8 mouse cellular contexts compared by ENCODE assay signal in genomic region chr5:118245606-118246308, GRCm38 (mm10). TPM values are rescaled to one million over a fixed set of nuclear protein-coding genes. Genes with fewer than 3 reads are reported as not detected.
A peak's percentile ranks its signal among the peaks of the same experiment; 100 is the strongest.
DNase-seq lines count a peak whose midpoint lies in the region; ATAC-seq and TF ChIP-seq lines count a peak whose summit lies in the region.

No protein-coding gene starts in this region.

- peak; percentile 44 to 47 for DNase-seq in cerebellum, adult 2 months
- DNase-seq in cerebellum, postnatal 4 days (ENCODE audit: low spot score in 2 of 2): no peak
- DNase-seq in 3134 (ENCODE audit: extremely low read depth, insufficient read length, low spot score): peak; percentile 43
- peak; percentile 61 for DNase-seq in cerebellum, adult 9-11 months
- DNase-seq in hindbrain, embryonic 14.5 days (ENCODE audit: low spot score): no peak
- no peak for DNase-seq in gastrocnemius, postnatal 25 days
- DNase-seq in left cerebral cortex, adult 8-10 months (ENCODE audit: low spot score in 2 of 2): no peak

- no peaks in the 10 kb centered on the region for H3K27me3 ChIP-seq in cerebellum, adult 2 months (ENCODE audit: control insufficient read depth, insufficient read depth, low read length)
- no peaks in the 10 kb centered on the region for H3K27me3 ChIP-seq in hindbrain, embryonic 14.5 days (ENCODE audit: control insufficient read depth, insufficient read depth, low read length)
- no peaks in the 10 kb centered on the region for H3K27me3 ChIP-seq in midbrain, embryonic 16.5 days (ENCODE audit: control insufficient read depth, insufficient read depth, low read depth, low read length)

- peak overlapping the region; percentile 69 for H3K9ac ChIP-seq in hindbrain, embryonic 14.5 days
- peak overlapping the region; percentile 80 for H3K9ac ChIP-seq in midbrain, embryonic 16.5 days (ENCODE audit: low read depth, low read length)

- peak overlapping the region; percentile 80 for H3K4me3 ChIP-seq in cerebellum, adult 2 months (replicated peaks; ENCODE audit: insufficient read depth, low read depth, low read length)
- H3K4me3 ChIP-seq in hindbrain, embryonic 14.5 days (replicated peaks; ENCODE audit: low read length): peak overlapping the region; percentile 54
- peak overlapping the region; percentile 69 for H3K4me3 ChIP-seq in midbrain, embryonic 16.5 days (ENCODE audit: low read depth, low read length)

- TF ChIP-seq POLR2A in cerebellum, adult 2 months (IDR thresholded peaks at IDR 0.05; ENCODE audit: borderline replicate concordance, insufficient read depth, low read length): no peak

- H3K36me3 ChIP-seq in hindbrain, embryonic 14.5 days (replicated peaks; ENCODE audit: control insufficient read depth, insufficient read depth): peaks cover 29% of the 10 kb centered on the region
- peaks cover 6% of the 10 kb centered on the region for H3K36me3 ChIP-seq in midbrain, embryonic 16.5 days (ENCODE audit: control insufficient read depth, insufficient read depth, low read length)

- no peaks in the 10 kb centered on the region for H3K9me3 ChIP-seq in hindbrain, embryonic 14.5 days (ENCODE audit: control insufficient read depth, low read length)
- no peaks in the 10 kb centered on the region for H3K9me3 ChIP-seq in midbrain, embryonic 16.5 days (replicated peaks; ENCODE audit: control insufficient read depth, low read length, poor library complexity, severe bottlenecking)

- H3K4me2 ChIP-seq in hindbrain, embryonic 14.5 days (replicated peaks): peak overlapping the region; percentile 84
- H3K4me2 ChIP-seq in midbrain, embryonic 16.5 days (ENCODE audit: low read length): peak overlapping the region; percentile 96

- ATAC-seq in hindbrain, embryonic 14.5 days (ENCODE audit: low FRiP score): no peak
- ATAC-seq in midbrain, embryonic 16.5 days: peak; percentile 4

- WGBS in cerebellum, adult 2 months: 3% methylated on average over 15 of the region's 15 CpGs
- 8% methylated on average over 15 of the region's 15 CpGs for WGBS in hindbrain, embryonic 14.5 days
- 6% methylated on average over 15 of the region's 15 CpGs for WGBS in midbrain, embryonic 16.5 days

- H3K27ac ChIP-seq in cerebellum, adult 2 months (ENCODE audit: insufficient read depth, low read length): peak overlapping the region; percentile 75
- H3K27ac ChIP-seq in hindbrain, embryonic 14.5 days: peak overlapping the region; percentile 78
- H3K27ac ChIP-seq in midbrain, embryonic 16.5 days (ENCODE audit: low read length): peak overlapping the region; percentile 51

- TF ChIP-seq CTCF in cerebellum, adult 2 months (IDR thresholded peaks at IDR 0.05; ENCODE audit: borderline replicate concordance, insufficient read depth, low read depth, low read length): no peak

- peaks cover 12% of the 10 kb centered on the region; the same call in 1 of the 2 replicates for H3K4me1 ChIP-seq in cerebellum, adult 2 months (ENCODE audit: control insufficient read depth, insufficient read depth, low read length)
- peaks cover 20% of the 10 kb centered on the region for H3K4me1 ChIP-seq in hindbrain, embryonic 14.5 days (replicated peaks; ENCODE audit: control insufficient read depth, insufficient read depth, low read length)
- peaks cover 23% of the 10 kb centered on the region for H3K4me1 ChIP-seq in midbrain, embryonic 16.5 days (ENCODE audit: control insufficient read depth, insufficient read depth, low read length)

RNA-seq across cellular contexts. Expression of gene 2410131K14Rik, which starts 0.7 kb away (rescaled TPM):
- polyA plus RNA-seq in cerebellum, adult 2 months (2012; rRNA removed): 23.6 and 24.7 TPM in 2 replicates
- polyA plus RNA-seq in hindbrain, embryonic 14.5 days (2014; fragmentation: Nextera tagmentation; extraction: Ambion mirVana): 16.4 and 17.2 TPM in 2 replicates
- 18.1 and 18.2 TPM in 2 replicates for polyA plus RNA-seq in midbrain, embryonic 16.5 days (2015; fragmentation: Nextera tagmentation; extraction: Ambion mirVana)
- total RNA-seq in gastrocnemius, postnatal 25 days (2021): 1 to 10 TPM; 3.8 to 4.1 TPM
- total RNA-seq in left cerebral cortex, adult 8-10 months (2022): 10 to 100 TPM; 12.1 to 14.6 (median 12.3) TPM

RNA-seq across cellular contexts. Expression of gene Rnft2, which starts 0.8 kb away (rescaled TPM):
- 53.8 and 63.7 TPM in 2 replicates for polyA plus RNA-seq in cerebellum, adult 2 months (2012; rRNA removed)
- polyA plus RNA-seq in hindbrain, embryonic 14.5 days (2014; fragmentation: Nextera tagmentation; extraction: Ambion mirVana): 12.6 and 13.0 TPM in 2 replicates
- polyA plus RNA-seq in midbrain, embryonic 16.5 days (2015; fragmentation: Nextera tagmentation; extraction: Ambion mirVana): 11.5 and 11.9 TPM in 2 replicates
- 1 to 10 TPM in 1 of 2 experiments, under 1 TPM in 1; 1.00 to 1.1 TPM for total RNA-seq in gastrocnemius, postnatal 25 days (2021)
- total RNA-seq in left cerebral cortex, adult 8-10 months (2022): 10 to 100 TPM; 70.1 to 81.7 (median 76.0) TPM

Comparison
In these comparisons a context has a peak if more than half of its experiments do, and no peak if none do; other contexts are left out.
1. DNase-seq: peak in cerebellum, adult 2 months (2 of 2), 3134 (single experiment) and cerebellum, adult 9-11 months (single experiment); none in cerebellum, postnatal 4 days (0 of 2), hindbrain, embryonic 14.5 days (single experiment), gastrocnemius, postnatal 25 days (single experiment) and left cerebral cortex, adult 8-10 months (0 of 2).
2. Peak in every context shown above with its lines, with median percentiles within 50 percentile points of each other: H3K27ac ChIP-seq and H3K4me3 ChIP-seq.